Mouse (Mus musculus) liver, embryonic 14.5 days (tissue): ENCODE measurements around the gene Bcl7a.

Experiments
- CTCF ChIP-seq: IDR thresholded peaks from 2 replicates; pipeline ENCODE4 v1.5.1; 2016; ENCODE audit warnings: antibody characterized with exemption, low read depth, control low read depth
- EP300 ChIP-seq: IDR thresholded peaks from 2 replicates; pipeline ENCODE4 v1.6.1; 2016; ENCODE audit warnings: antibody characterized with exemption, low read depth

GRCm38 (mm10) chr5:123378712-123379111 is 35.1 kb downstream of the Bcl7a start:
- TF ChIP-seq CTCF (no peak), EP300 (no peak)
